Mouse (Mus musculus): ENCODE measurements around the gene Stam. TPM values are rescaled to one million over a fixed set of nuclear protein-coding genes. Genes with fewer than 3 reads are reported as not detected.

Stam gene
- polyA plus RNA-seq, 1 experiment from 2014 or later = 71.0 TPM

DNA sequence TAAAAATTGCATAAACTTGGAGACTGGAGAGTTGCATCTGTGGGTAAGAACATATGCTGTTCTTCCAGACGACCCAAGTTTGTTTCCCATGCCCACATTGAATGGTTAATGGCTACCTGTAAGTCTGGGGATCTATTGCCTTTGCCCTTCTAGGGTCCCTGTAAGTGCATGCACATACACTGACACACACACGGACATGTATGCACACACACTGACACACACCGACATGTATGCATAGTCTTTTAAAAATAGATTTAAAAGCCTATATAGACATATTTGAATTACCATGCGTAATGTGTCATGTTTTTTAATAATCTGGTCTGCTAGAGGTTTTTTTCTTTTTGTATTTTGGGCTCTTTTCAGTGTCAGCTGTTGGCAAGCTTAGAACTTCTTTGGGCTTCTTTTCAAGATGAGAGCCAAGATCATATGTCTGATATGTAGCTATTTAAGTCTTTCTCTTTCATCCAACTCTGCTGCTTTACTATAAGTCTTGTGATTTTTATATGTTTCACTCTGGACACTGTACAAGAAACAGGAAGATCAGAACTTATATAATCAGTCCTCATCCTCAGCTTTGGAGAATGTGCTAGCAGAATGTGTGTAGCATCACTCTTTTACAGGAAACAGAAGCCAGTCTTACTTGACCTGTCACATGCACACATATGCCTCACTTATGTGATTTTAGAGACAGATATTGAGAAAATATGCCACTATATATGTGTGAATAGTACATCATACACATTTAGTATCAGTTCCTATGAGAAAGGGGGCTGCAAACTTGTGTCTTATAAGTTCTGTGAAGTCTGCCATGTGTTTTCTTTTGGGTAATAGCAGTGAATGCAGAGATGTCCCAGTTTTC is 58.8 kb downstream of the Stam start:
- Histone ChIP-seq H3K9me3 (ENCODE audit: control insufficient read depth, low read length) (no peaks in the 10 kb centered on the region), H3K4me2 (ENCODE audit: low read depth, low read length) (no peak overlapping the region), H3K27me3 (replicated peaks; ENCODE audit: control insufficient read depth, insufficient read depth, low read length) (no peaks in the 10 kb centered on the region), H3K9ac (ENCODE audit: low read depth, low read length) (no peak overlapping the region), H3K4me3 (ENCODE audit: low read depth, low read length) (no peak overlapping the region), H3K27ac (replicated peaks; ENCODE audit: low read depth, low read length) (no peak overlapping the region), H3K4me1 (ENCODE audit: control insufficient read depth, insufficient read depth, low read length) (no peaks in the 10 kb centered on the region), H3K36me3 (ENCODE audit: control insufficient read depth, insufficient read depth, low read length) (peaks cover 59% of the 10 kb centered on the region)
- ATAC-seq (ENCODE audit: low read depth) = no peak
- no peak for DNase-seq (ENCODE audit: low spot score)
- WGBS = 93% methylated on average over 4 of the region's 4 CpGs

DNA sequence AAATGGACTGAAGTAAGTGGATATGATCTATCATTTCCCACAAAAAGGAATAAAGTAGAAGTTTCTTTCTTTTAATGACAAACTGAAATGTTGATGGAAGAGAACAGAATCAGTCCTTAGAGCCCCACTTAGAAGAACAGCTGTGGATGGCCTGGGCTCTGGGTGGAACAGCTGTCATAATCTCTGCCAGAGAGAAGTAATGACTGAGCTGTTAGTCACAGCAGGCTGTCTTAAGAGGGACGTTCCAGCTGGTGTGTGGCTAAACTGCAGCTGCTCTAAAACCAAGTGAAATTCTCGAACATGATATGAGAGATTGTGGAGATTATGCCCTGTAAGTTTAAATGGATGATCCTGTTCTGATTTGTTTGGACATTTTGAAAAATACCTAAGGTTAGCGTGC is 63.0 kb downstream of the Stam start:
- Histone ChIP-seq H3K36me3 (ENCODE audit: control insufficient read depth, insufficient read depth, low read length) (peaks cover 69% of the 10 kb centered on the region), H3K27me3 (replicated peaks; ENCODE audit: control insufficient read depth, insufficient read depth, low read length) (no peaks in the 10 kb centered on the region), H3K4me1 (ENCODE audit: control insufficient read depth, insufficient read depth, low read length) (no peaks in the 10 kb centered on the region), H3K27ac (replicated peaks; ENCODE audit: low read depth, low read length) (no peak overlapping the region), H3K9me3 (ENCODE audit: control insufficient read depth, low read length) (no peaks in the 10 kb centered on the region), H3K9ac (ENCODE audit: low read depth, low read length) (no peak overlapping the region), H3K4me2 (ENCODE audit: low read depth, low read length) (no peak overlapping the region), H3K4me3 (ENCODE audit: low read depth, low read length) (no peak overlapping the region)
- DNase-seq (ENCODE audit: low spot score) (peak; percentile 79), ATAC-seq (ENCODE audit: low read depth) (peak; percentile 95; the same call in 1 of the 2 replicates)
- WGBS = 72% methylated on average over 3 of the region's 3 CpGs

DNA sequence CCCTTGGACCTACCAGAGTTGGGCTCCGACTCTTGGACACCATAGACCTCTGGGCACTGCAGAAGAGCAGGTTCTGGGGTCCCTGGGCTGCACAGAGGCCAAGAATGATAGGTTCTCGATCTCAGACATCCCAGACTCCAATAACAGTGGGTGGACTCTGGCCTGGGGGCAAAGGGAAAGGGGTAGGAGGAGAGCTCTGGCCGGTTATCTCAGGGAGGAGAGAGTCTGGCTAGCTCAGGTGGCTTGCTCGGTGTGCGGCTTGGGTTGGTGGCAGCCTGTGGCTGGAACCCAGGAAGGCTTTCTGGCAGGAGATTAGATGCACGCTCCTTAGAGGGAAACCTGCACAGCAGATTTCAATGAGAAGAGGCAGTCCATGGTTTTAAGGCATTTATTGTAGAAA is 65.7 kb downstream of the Stam start:
- Histone ChIP-seq H3K4me2 (ENCODE audit: low read depth, low read length) (no peak overlapping the region), H3K36me3 (ENCODE audit: control insufficient read depth, insufficient read depth, low read length) (peaks cover 75% of the 10 kb centered on the region), H3K9ac (ENCODE audit: low read depth, low read length) (no peak overlapping the region), H3K27ac (replicated peaks; ENCODE audit: low read depth, low read length) (no peak overlapping the region), H3K4me1 (ENCODE audit: control insufficient read depth, insufficient read depth, low read length) (no peaks in the 10 kb centered on the region), H3K27me3 (replicated peaks; ENCODE audit: control insufficient read depth, insufficient read depth, low read length) (no peaks in the 10 kb centered on the region), H3K4me3 (ENCODE audit: low read depth, low read length) (no peak overlapping the region), H3K9me3 (ENCODE audit: control insufficient read depth, low read length) (no peaks in the 10 kb centered on the region)
- DNase-seq (ENCODE audit: low spot score) = no peak
- WGBS = 89% methylated on average over 6 of the region's 6 CpGs
- no peak for ATAC-seq (ENCODE audit: low read depth)

DNA sequence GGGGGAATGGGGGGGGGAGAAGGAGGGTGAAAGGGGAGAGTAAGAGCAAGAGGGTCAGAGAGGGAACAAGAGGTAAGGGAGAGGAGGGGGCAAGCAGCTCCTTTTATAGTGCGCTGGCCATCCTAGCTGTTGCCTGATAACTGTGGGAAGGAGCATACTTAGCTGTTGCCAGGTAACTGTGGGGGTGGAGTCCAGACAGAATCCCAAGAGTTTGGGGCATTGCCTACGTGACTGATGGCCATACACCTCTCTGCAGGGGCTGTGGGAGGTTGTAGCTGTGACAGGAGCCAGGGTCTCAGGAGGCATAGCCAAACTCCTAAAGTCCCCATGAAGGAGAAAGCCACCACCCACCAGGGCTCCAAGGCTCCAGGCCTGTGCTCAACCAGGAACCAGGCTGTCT is 66.1 kb downstream of the Stam start:
- DNase-seq (ENCODE audit: low spot score) (no peak), ATAC-seq (ENCODE audit: low read depth) (no peak)
- Histone ChIP-seq H3K36me3 (ENCODE audit: control insufficient read depth, insufficient read depth, low read length) (peaks cover 78% of the 10 kb centered on the region), H3K4me3 (ENCODE audit: low read depth, low read length) (no peak overlapping the region), H3K9me3 (ENCODE audit: control insufficient read depth, low read length) (no peaks in the 10 kb centered on the region), H3K27me3 (replicated peaks; ENCODE audit: control insufficient read depth, insufficient read depth, low read length) (no peaks in the 10 kb centered on the region), H3K4me1 (ENCODE audit: control insufficient read depth, insufficient read depth, low read length) (no peaks in the 10 kb centered on the region), H3K4me2 (ENCODE audit: low read depth, low read length) (no peak overlapping the region), H3K27ac (replicated peaks; ENCODE audit: low read depth, low read length) (no peak overlapping the region), H3K9ac (ENCODE audit: low read depth, low read length) (no peak overlapping the region)
- WGBS = 95% methylated on average over 2 of the region's 2 CpGs

DNA sequence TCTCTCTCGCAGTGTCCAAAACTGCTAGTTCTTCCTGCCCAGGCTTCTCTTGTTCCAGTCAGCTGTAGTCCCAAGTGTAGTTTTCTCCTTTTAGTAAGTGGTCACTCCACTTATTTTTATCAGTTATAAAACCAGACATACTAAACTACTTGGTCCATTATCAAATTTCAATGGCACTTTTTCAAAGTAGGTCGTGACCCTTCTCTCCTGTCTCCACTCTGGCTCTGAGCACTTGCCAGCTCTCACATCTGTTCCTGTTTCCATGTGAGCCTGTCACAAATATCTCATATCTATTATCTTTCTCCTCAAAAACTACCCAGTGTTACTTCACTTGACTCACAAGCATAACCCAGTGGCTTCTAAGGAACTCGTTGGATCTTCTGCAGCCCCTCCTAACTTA is 71.4 kb downstream of the Stam start:
- Histone ChIP-seq H3K4me1 (ENCODE audit: control insufficient read depth, insufficient read depth, low read length) (no peaks in the 10 kb centered on the region), H3K9ac (ENCODE audit: low read depth, low read length) (no peak overlapping the region), H3K4me3 (ENCODE audit: low read depth, low read length) (no peak overlapping the region), H3K36me3 (ENCODE audit: control insufficient read depth, insufficient read depth, low read length) (peaks cover 57% of the 10 kb centered on the region), H3K27ac (replicated peaks; ENCODE audit: low read depth, low read length) (no peak overlapping the region), H3K27me3 (replicated peaks; ENCODE audit: control insufficient read depth, insufficient read depth, low read length) (no peaks in the 10 kb centered on the region), H3K4me2 (ENCODE audit: low read depth, low read length) (no peak overlapping the region), H3K9me3 (ENCODE audit: control insufficient read depth, low read length) (no peaks in the 10 kb centered on the region)
- 63% methylated on average over 3 of the region's 3 CpGs for WGBS
- no peak for ATAC-seq (ENCODE audit: low read depth)
- DNase-seq (ENCODE audit: low spot score) = peak; percentile 30

DNA sequence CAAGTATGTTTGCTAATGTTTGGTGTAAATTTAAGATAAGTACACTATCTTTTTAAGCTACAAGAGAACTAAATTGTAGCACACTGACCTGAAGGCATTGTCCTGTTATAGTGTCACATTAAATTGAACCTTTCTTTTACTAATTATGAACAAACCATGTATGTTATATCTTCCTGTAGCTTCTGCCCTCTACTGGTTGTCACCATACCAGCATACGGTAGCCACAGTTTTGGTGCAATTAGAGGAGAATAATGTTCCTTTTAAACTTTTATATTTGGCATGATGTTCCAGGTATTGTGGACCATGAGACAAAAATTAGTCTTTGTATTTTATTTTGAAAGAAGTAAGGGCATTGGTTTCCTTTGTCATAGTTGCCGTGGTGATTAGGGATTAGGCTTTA is 73.0 kb downstream of the Stam start:
- 88% methylated on average over 2 of the region's 2 CpGs for WGBS
- no peak for DNase-seq (ENCODE audit: low spot score)
- H3K9ac ChIP-seq (ENCODE audit: low read depth, low read length) = no peak overlapping the region

DNA sequence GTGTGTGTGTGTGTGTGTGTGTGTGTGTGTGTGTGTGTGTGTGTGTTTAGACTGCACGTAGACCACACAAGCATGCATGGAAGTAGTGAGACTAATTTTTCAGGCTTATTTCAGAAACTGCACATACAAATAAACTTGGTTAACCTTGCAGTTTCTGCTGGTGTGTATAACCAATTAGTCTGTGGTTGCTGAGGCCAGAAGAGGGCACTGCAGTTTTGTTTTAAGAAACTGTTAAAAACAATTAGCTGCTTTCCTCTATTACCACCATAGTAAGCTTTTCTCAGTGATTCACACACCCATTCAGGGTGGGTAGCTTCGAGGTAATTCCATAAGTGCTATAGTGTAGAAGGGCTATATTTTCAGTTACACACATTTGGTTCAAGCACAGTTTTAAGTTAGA is 76.9 kb downstream of the Stam start:
- no peak for DNase-seq (ENCODE audit: low spot score)
- ATAC-seq (ENCODE audit: low read depth) = no peak
- no peaks in the 10 kb centered on the region for H3K9me3 ChIP-seq (ENCODE audit: control insufficient read depth, low read length)

More for the DNA sequence above, 73.0 kb downstream of the Stam start:
- Histone ChIP-seq H3K9me3 (ENCODE audit: control insufficient read depth, low read length) (no peaks in the 10 kb centered on the region), H3K4me2 (ENCODE audit: low read depth, low read length) (no peak overlapping the region), H3K27ac (replicated peaks; ENCODE audit: low read depth, low read length) (no peak overlapping the region), H3K27me3 (replicated peaks; ENCODE audit: control insufficient read depth, insufficient read depth, low read length) (no peaks in the 10 kb centered on the region), H3K36me3 (ENCODE audit: control insufficient read depth, insufficient read depth, low read length) (peaks cover 43% of the 10 kb centered on the region), H3K4me3 (ENCODE audit: low read depth, low read length) (no peak overlapping the region), H3K4me1 (ENCODE audit: control insufficient read depth, insufficient read depth, low read length) (no peaks in the 10 kb centered on the region)
- no peak for ATAC-seq (ENCODE audit: low read depth)

DNA sequence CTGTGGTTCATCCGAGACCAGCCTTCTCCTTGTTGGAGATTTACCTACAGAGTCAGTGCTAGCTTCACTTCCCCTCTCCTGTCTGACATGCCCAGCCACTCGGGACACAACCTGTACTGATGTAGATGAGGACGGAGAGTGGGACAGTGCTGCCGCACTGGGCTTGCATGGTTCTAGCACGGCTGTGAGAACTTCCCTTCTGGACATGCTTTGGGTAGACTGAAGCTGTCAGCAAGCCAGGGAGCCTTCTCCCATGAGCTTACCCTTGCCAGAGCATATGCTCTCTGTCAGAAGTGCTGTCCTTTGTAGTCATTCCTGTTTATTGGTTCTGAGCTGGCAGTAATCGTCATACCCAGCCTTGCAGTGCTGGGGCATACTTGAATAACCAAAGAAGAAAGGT is 78.0 kb downstream of the Stam start:
- H3K9ac ChIP-seq (ENCODE audit: low read depth, low read length) = no peak overlapping the region
- no peak overlapping the region for H3K27ac ChIP-seq (replicated peaks; ENCODE audit: low read depth, low read length)
- 83% methylated on average over 6 of the region's 6 CpGs for WGBS
- no peak overlapping the region for H3K4me2 ChIP-seq (ENCODE audit: low read depth, low read length)
- no peaks in the 10 kb centered on the region for H3K9me3 ChIP-seq (ENCODE audit: control insufficient read depth, low read length)
- H3K27me3 ChIP-seq (replicated peaks; ENCODE audit: control insufficient read depth, insufficient read depth, low read length) = no peaks in the 10 kb centered on the region
- H3K4me1 ChIP-seq (ENCODE audit: control insufficient read depth, insufficient read depth, low read length) = no peaks in the 10 kb centered on the region
- ATAC-seq (ENCODE audit: low read depth) (no peak), DNase-seq (ENCODE audit: low spot score) (no peak)
- H3K36me3 ChIP-seq (ENCODE audit: control insufficient read depth, insufficient read depth, low read length) = peaks cover 3% of the 10 kb centered on the region; the same call in 1 of the 2 replicates
- no peak overlapping the region for H3K4me3 ChIP-seq (ENCODE audit: low read depth, low read length)

More for the DNA sequence above, 76.9 kb downstream of the Stam start:
- Histone ChIP-seq H3K36me3 (ENCODE audit: control insufficient read depth, insufficient read depth, low read length) (peaks cover 11% of the 10 kb centered on the region; the same call in 1 of the 2 replicates), H3K4me3 (ENCODE audit: low read depth, low read length) (no peak overlapping the region), H3K4me1 (ENCODE audit: control insufficient read depth, insufficient read depth, low read length) (no peaks in the 10 kb centered on the region), H3K27ac (replicated peaks; ENCODE audit: low read depth, low read length) (no peak overlapping the region), H3K9ac (ENCODE audit: low read depth, low read length) (no peak overlapping the region), H3K27me3 (replicated peaks; ENCODE audit: control insufficient read depth, insufficient read depth, low read length) (no peaks in the 10 kb centered on the region), H3K4me2 (ENCODE audit: low read depth, low read length) (no peak overlapping the region)
- 83% methylated on average over 2 of the region's 2 CpGs for WGBS

DNA sequence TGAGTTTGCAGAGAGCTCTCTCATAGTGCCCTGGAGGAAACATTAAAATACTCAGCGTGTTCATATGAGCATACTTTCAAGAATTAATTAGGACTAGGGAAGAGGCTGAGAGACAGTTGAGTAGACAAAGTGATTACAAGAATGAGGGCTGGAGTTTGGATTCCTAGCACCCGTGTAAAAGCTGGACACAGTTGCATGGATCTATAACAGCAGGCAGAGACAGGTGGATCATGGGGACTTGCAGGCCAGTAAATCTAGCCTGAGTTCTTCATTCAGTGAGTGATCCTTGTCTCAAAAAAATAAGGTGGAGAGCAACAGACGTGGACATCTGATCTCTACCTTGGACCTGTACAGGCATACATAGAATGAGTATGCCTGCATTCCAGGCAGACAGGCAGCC is 85.1 kb downstream of the Stam start:
- H3K27me3 ChIP-seq (replicated peaks; ENCODE audit: control insufficient read depth, insufficient read depth, low read length) = no peaks in the 10 kb centered on the region
- H3K4me3 ChIP-seq (ENCODE audit: low read depth, low read length) = no peak overlapping the region
- no peak overlapping the region for H3K4me2 ChIP-seq (ENCODE audit: low read depth, low read length)
- DNase-seq (ENCODE audit: low spot score) (no peak), ATAC-seq (ENCODE audit: low read depth) (no peak)
- no peak overlapping the region for H3K27ac ChIP-seq (replicated peaks; ENCODE audit: low read depth, low read length)
- H3K36me3 ChIP-seq (ENCODE audit: control insufficient read depth, insufficient read depth, low read length) = no peaks in the 10 kb centered on the region
- H3K9ac ChIP-seq (ENCODE audit: low read depth, low read length) = no peak overlapping the region
- WGBS = 79% methylated on average over 3 of the region's 3 CpGs
- H3K9me3 ChIP-seq (ENCODE audit: control insufficient read depth, low read length) = no peaks in the 10 kb centered on the region
- H3K4me1 ChIP-seq (ENCODE audit: control insufficient read depth, insufficient read depth, low read length) = no peaks in the 10 kb centered on the region

All from embryonic facial prominence, embryonic 14.5 days (tissue).